Mouse (Mus musculus) left cerebral cortex, postnatal 14 days (tissue): ENCODE measurements at regions not wholly inside any gene's neighbourhood (a gene's known extent, or its start where the extent isn't known, plus 50 kb on each side); places are given as distances from the start of the nearest gene placed in this dataset.
A peak's percentile ranks its signal among the peaks of the same experiment; 100 is the strongest.

Experiments
- DNase-seq, 2 experiments: peaks; one replicate each; pipeline ENCODE4 v3.0.0; 2021 to 2022; ENCODE audit warnings: low spot score in 2 of 2, mixed read lengths in 1 of 2
- intact Hi-C: fragments of 180-260 bp; cut with DNase I; formaldehyde crosslinking; loops from one replicate; pipeline ENCODE4 v1.15.1; 2025

DNA sequence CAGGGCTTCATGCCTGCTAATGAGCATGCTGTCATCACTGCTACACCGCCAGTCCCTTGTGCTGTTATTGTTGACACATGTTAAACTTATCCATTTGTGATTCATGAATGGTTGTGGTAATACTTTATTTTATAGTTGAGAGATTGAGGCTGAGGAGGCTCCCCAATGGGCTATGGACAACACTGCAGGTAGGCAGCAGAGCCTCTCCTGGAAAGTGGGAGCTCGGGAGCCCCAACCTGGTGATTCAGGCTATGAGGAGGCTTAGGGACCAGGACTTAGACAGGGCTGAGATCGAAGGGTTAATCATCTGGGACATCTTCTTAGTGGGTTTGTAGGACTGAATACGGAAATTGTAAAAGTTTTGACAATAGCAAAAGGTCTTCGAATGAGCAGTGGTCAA is 307.4 kb downstream of the Etnk1 start:
- DNase-seq = no peak
- intact Hi-C loops = no loop called here

DNA sequence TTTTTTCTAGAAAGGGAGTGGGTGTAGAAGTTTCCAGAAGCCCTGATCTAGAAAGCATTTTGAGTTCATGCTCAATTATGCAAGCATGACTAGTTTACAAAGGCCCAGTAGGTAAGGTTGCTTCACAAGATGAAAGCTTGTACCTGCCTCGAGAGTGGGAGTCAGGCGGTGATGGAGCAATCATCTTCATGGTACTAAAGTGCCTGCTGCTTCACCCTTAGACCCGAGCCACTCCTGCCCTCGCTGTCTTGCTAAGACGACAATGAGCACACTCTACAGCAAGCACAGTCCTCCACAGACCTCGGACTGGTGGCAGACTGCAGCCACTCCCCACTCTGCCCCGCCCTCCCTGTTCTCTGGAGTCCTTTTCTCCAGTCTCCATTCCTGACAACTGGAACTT is 308.3 kb downstream of the Etnk1 start:
- no peak for DNase-seq
- intact Hi-C loops = no loop called here

DNA sequence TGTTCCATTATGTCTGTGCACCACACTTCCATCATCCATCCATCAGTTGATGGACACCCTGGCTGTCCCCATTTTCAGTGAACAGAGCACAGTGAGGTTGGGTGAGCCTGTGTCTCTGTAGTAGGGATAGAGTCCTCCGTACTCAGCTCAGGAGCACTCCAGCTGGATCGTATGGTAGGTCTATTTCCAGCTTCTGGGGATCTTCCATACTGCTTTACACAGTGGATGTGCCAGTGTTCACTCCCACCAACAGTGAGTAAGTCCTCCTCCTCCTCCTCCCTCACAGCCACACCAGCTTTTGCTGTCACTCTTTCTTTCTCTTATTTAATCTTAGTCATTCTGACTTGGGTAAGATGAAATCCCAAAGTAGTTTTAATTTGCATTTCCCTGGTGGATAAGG is 310.4 kb downstream of the Etnk1 start:
- intact Hi-C loops = no loop called here

DNA sequence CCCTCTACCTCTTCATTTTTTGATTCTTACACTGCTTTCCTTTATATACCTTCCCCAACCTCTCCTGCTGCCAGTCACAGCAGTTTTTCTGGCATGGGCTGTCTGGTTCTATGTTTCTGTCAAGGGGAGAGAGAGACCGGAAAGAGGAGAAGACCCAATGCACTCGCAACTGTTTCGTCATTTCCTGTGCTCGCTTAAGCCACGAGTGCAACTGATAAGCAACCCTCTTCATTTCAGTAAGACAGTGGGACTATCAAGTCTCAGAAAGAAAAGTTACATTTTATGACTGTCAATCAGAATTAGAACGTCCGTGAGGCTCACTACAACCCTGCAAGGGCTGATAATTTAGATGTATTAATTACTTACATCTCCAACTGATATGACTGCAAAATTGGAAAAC is 312.2 kb downstream of the Etnk1 start:
- intact Hi-C loops = no loop called here

More for the DNA sequence above, 310.4 kb downstream of the Etnk1 start:
- peak; percentile 39 for DNase-seq

DNA sequence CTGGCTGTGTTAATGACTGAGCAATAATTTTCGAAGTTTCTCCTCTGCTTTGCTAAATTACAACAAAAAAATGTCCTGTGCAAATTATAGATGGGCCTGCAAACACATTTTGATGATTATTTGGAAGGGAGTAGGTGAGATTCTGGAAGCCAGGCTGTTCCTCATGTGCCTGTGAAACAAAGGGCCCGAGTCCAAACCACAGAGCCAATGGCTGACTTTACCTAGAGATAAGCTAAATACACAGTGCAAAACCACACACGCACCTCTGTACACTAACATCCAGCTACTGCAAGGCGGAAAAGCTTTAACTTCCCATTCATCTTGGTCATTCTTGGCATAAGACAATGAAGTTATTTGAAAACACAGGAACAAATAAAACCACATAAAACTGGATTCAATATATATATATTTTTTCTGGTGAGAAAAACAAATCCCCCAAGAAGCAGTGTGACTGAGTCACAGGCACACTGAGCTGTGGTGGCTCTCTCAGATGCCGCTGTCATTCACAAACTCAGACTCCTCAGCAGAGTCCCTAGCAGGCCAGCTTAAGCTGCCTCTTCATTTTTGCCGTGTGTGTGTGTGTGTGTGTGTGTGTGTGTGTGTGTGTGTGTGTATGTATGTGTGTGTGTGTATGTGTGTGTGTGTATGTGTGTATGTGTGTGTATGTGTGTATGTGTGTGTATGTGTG is 312.8 kb downstream of the Etnk1 start:
- intact Hi-C loops = no loop called here
- DNase-seq = no peak

More for the DNA sequence above, 312.2 kb downstream of the Etnk1 start:
- no peak for DNase-seq

DNA sequence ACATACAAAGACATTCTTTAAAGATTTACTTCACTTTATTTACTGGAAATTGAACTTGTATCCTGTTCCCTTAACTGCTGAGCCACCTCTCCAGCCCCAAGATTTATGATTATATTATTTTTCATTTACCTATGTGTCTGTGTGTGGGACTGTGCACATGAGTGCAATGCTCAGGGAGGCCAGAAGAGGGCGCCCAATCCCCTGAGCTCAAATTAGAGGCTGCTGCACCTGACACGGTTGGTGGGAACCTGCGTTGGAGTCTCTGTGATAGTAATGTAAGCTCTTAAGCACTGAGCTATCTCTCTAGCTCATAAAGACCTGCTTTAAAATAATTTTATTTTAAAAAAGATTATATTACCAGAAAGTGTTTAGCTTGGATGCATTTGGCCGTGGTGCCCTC is 315.3 kb downstream of the Etnk1 start:
- no peak for DNase-seq
- intact Hi-C loops = no loop called here

DNA sequence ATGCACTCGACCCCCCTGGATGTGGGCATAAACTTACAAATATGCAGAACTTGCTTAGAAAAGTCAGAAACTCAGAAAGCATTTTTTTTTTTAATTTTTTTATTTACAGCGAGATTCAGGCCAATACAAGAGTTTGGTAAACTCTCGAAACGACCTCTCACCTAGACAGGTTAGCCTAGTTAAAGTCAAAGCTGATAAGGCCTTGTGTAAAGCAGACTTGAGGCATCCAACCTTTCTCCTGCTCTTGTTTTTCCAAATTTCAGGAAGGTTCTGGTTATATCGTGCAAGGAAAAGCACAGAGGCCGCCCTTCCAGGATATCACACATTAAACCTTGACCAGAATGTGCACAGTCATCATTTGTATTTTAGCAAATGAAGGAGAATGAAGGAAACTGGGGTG is 315.8 kb downstream of the Etnk1 start:
- no peak for DNase-seq
- intact Hi-C loops = no loop called here

DNA sequence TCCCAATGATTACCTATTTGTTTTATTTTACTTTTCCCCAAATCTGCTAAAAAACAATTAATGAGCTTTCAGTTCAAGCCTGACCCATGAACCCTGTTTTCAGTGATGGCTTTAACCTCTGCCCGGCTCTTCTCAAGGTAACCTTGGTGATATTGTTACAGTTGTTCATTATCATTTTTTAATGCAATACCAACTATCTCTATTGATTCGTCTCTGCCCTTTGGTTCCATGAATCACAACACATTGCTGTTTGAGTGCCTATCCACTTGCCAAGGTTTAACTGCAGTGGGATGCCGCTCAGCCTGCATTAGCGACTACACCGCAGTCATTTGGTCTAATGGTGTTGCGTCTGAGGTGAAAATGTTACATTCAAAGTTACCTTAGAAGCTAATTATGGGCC is 317.9 kb downstream of the Etnk1 start:
- intact Hi-C loops = no loop called here
- no peak for DNase-seq

DNA sequence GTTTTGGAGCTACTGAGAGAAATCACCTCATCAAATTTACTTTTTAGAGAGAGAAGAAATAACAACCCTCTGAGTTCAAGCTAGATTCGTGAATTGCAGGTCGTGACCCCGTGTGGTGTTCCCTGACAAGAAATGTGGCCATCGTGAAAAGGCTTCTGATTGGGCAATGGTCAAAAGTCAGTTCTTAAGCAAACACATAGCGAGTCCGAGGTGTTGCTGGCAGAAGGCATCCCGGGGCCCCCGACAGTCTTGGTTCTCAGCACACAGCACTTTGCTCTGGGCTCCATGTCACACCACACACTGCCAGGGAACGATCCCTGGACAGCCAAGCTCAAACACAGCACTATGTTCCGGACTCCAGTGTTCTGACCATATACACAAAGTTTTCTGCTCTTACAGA is 320.0 kb downstream of the Etnk1 start:
- no peak for DNase-seq
- intact Hi-C loops = no loop called here

DNA sequence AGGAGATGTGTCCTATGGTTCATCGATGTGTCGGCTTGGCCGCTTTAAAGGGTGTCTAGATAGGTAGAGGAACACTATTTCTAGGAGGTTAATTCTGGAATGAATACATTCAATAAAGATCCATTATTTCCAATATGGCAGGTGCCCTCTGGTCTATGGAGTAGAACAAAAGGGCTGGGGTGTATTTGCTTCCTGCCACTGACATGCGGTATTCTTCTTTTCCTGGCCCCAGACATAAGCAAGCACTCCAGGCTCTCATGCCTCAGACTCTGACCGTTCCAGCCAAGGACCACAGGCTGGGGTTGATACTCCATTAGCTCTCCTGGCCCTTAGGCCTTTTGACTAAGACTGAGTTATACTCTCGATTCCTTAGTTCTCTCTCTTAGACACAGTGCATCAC is 323.0 kb downstream of the Etnk1 start:
- DNase-seq = peak in 1 of 2 experiments; percentile 0
- intact Hi-C loops = no loop called here

DNA sequence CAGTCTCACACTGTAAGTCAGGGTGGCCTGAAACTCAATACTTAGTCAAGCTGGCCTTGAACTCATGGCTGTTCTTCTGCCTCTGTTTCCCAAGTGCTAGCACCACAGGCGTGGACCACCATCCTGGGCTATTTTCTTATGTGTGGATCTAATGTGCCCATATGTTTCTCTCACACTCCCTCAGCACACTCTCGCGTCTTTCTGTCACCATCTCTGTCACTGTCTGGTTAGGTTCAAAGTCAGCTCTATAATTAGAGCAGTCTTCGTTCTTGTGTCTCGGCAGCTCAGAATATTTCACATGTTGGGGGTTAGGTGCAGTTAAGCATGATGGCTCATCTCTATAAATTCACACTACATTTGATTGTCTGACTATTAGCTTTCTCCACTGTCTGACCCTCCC is 324.4 kb downstream of the Etnk1 start:
- DNase-seq = peak in 1 of 2 experiments; percentile 1

DNA sequence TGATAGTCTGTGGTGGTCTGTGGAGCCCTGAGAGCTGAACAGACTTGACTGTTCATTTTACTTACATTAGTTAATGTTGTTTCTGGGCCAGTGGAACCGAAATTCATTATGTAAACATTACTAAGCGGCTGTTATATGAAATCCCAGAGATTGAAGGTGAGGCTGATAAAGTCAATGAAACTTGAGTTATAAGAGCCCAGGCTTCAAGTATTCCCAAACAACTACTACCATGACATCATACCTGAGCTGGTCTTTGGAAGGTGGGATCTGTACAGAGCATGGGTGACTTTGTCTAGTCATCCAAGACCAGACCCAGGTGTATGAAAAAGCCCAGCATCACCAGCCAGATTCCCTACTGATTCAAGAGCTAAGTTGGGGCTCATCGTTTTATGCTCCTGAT is 326.5 kb downstream of the Etnk1 start:
- DNase-seq = no peak
- intact Hi-C loops = no loop called here

More for the DNA sequence above, 324.4 kb downstream of the Etnk1 start:
- intact Hi-C loops = no loop called here

DNA sequence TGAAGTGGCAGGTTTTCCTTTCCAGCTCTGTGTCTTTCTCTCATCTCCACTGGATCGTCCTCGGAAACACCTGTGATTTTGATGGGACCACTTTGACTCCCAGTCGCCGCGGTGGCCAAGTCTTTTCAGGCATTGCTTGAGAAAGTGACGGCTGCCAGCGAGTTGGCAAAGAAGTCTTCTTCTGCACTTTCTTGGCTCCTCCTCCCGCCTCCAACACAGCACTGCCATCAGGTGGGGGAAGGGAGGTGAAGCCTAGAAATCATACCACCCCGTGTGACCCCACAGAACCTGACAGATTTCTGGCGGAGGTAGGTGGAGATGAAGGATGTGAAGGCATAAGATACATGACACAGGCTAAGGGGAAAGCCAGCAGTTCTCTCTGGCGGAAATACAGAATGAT is 327.3 kb downstream of the Etnk1 start:
- DNase-seq = no peak
- intact Hi-C loops = no loop called here

DNA sequence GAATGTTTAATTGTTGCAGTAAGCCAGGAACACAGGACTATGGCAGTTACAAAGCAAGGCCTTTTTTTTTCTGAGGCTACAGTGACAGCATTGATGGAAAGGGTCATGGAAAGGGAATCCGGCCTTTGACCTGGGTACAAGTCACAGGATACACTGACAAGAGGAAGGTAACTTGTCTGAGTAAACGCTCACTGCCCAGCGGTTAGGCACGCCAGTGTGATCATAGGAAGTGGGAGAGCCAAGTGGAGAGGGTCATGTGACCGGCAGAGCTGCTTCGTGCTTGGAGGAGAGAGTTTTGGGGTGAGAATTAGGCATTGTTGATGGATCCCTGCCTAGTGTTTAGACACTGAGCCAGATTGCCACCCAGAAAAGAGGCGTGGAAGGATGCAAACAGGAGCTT is 327.9 kb downstream of the Etnk1 start:
- intact Hi-C loops = no loop called here
- DNase-seq = no peak

DNA sequence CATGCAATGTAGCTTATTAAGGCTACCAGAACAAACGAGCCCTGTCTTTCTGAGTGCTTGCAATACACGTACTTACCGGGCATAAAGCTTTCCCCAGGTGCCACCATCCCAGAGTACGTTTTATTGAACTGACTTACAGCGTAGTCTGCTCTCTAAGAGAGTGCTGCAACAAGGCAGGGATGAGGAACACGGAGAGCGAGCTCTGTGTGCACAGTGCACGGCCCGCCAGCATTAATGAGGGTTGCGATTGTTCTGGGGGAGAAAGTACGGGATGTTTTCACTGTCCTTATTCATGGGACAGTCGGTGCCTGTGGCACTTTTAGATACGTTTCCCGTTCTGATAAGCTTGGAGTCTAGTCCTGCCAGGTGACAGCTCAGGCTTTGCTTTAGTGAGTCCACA is 331.7 kb downstream of the Etnk1 start:
- no peak for DNase-seq
- intact Hi-C loops = no loop called here

DNA sequence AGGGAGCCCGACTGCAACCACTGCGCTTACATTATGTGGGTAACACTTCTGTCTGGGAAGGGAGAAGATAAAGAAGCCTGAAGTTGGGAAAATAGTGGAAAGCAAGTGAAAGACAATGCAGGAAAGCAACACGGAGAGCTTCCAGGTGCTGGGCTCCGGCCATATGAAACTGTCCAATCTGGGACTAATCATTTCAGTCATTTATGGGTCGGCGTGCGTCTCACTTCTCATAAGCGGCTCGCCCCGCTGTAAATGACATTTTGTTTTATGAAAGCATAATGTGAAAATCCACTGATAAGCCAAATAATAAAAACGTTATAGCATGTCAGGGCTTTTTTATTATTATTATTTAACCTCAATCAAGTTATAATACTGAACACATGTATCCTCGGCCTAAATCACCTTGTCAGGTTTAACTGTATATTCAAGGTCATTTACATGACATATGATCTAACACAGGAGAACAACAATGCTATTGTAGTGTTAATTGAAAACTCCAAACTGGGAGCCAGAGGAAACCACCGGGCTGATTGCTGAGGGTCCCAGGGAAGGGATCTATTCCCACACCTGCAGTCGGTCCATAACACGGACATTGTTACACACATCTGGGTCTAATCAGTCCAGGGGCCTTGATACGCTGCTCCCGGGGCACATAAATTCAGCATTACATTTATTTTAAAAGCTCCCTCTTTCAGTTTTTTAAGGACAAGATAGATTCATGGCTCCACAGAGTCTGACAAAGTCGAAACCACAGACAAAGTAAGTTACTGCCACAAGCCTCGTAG is 332.4 kb downstream of the Etnk1 start:
- no peak for DNase-seq
- intact Hi-C loops = no loop called here

DNA sequence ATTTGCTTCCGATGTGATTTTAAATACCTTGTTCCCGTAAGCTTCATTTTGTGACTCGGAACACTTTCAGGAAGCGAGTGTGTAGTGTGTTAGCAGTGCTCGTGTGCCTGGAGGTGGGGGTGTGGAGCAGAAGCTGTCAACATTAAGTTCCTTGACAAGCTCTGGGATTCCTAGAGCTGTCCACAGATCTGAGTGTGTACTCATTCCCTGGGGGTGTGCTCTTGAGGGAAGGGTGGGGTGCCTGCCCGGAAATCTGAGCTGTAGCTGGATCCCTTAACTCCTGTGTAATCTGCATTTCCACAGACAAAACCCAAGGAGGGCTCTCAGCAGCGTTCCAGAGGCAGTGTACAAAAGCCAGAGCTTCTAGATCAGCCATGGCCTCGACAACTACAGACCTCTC is 335.8 kb downstream of the Etnk1 start:
- intact Hi-C loops = no loop called here
- no peak for DNase-seq

DNA sequence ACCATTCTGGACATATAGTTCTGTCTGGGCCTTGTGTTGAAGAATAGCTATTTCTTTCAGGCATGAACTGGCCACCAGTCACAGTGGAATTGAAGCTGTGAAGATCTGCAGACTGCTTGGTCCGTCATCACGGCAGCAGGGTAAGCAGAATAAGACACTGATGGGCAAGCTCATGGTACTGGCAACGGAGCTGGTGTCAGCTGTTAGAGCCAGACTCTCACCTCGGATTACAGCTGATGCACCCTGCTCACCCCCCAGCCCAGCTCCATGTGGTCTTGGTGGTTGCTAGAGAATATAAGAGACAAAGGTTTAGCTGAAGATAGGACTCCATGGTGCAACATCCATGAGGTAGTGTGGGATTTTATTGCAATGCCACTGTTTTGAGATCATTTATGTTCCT is 336.9 kb downstream of the Etnk1 start:
- DNase-seq = no peak
- intact Hi-C loops = no loop called here

DNA sequence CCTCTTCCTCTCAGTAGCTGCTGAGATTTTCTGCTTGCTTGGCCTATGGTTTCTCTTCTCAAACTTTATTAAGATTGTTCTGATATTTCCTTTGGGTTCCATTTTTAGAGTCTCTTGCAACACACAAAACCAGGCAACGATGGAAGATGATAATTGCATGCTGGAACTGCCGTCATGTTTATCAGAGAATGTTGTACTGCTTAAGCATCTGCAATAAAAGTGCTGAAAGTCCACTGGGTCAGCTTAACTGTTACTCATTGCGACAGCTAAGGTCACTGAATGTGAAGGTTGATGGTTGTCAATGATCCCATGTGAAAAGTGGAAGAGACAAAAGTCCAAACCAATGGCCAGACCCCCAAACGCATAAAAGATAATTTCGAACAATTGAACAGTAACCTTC is 346.4 kb downstream of the Etnk1 start:
- intact Hi-C loops = no loop called here
- no peak for DNase-seq

DNA sequence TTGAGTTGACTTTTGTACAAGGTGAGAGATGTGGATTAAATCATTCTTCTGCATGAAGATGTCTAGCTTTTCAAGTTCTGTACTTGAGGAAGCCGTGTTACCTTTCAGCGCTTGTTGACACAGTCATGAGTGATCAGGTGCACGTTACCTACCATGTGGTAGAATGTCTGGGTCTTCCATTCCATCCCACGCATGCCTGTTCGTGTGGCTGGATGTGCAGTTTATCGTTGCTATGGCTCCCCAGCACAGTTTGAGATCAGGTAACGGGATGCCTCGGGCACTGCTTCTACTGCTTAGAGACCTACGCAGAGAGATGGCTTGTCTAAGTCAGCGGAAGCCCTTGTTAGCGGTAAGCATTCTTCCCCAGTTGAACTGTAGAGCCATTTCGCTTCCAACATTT is 348.1 kb downstream of the Etnk1 start:
- no peak for DNase-seq
- intact Hi-C loops = no loop called here

DNA sequence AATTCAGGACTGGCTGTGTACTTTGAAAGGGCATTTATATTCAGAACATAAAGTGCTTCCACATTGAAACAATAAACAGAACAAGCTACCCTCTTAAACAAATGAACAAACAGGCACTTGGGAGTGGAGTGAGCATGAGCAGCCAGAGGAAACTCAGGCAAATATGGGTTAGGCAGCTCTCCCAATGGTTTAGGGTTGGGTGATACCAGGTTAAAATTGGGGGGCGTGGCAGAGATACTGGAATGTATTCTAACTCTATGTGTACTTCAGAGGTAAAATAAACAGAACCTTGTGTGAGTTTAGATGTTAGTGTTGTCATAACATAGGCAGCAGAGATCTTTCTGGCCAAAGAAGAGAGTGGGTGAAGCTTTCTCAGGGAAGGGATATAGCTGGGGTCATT is 349.7 kb downstream of the Etnk1 start:
- DNase-seq = no peak
- intact Hi-C loops = no loop called here
